Mouse (Mus musculus) liver, embryonic 14.5 days (tissue): ENCODE results near the gene Mb21d2. TPM values are rescaled to one million over a fixed set of nuclear protein-coding genes. Genes with fewer than 3 reads are reported as not detected.

ENCODE experiments used
- ATAC-seq: fragments of 200-750 bp; cut with Nextera tagmentation; 2 replicates; pipeline ENCODE4 v1.8.0; 2017; ENCODE audit warnings: moderate number of reproducible peaks, mild to moderate bottlenecking, moderate library complexity; ENCODE audit not compliant: insufficient read depth
- DNase-seq, 3 experiments: peaks; one replicate each; pipeline ENCODE4 v3.0.0-alpha.2; 2012 to 2013; ENCODE audit warnings: low read depth in 3 of 3, low spot score in 3 of 3
- H3K27ac ChIP-seq: fragments of 300-500 bp; sonication (generic); 2 replicates; pipeline ENCODE4 v1.5.1; 2014; ENCODE audit warnings: moderate library complexity, mild to moderate bottlenecking, control low read depth, inconsistent platforms
- H3K27me3 ChIP-seq: fragments of 300-500 bp; sonication (generic); 2 replicates; pipeline ENCODE4 v1.6.1; 2014; ENCODE audit warnings: mild to moderate bottlenecking, low read length, moderate library complexity; ENCODE audit not compliant: control insufficient read depth, insufficient read depth
- H3K36me3 ChIP-seq: fragments of 300-500 bp; sonication (generic); replicated peaks from 2 replicates; pipeline ENCODE4 v1.6.1; 2014; ENCODE audit warnings: low read depth; ENCODE audit not compliant: control insufficient read depth, insufficient read depth
- H3K4me1 ChIP-seq, 2 experiments: fragments of 200-500 bp in 1 of 2; fragments of 300-500 bp in 1 of 2; sonication (generic) in 1 of 2; replicated peaks; 2 replicates each; pipeline ENCODE4 v1.6.1; 2012 to 2014; ENCODE audit warnings: antibody characterized with exemption in 1 of 2, inconsistent platforms in 1 of 2, low read length in 1 of 2; ENCODE audit not compliant: control insufficient read depth in 2 of 2, insufficient read depth in 2 of 2
- H3K4me2 ChIP-seq: fragments of 300-500 bp; sonication (generic); 2 replicates; pipeline ENCODE4 v1.6.1; 2014; ENCODE audit warnings: low read depth, mild to moderate bottlenecking, control low read depth, moderate library complexity
- H3K4me3 ChIP-seq, 2 experiments: fragments of 200-500 bp in 1 of 2; fragments of 300-500 bp in 1 of 2; sonication (generic) in 1 of 2; 2 replicates each; pipeline ENCODE4 v1.5.1; 2012 to 2014; ENCODE audit warnings: low read depth in 2 of 2, low read length in 2 of 2, mild to moderate bottlenecking in 2 of 2, control low read depth in 1 of 2, inconsistent platforms in 1 of 2, moderate library complexity in 1 of 2; ENCODE audit not compliant: insufficient read depth in 1 of 2
- H3K9ac ChIP-seq: fragments of 300-500 bp; sonication (generic); replicated peaks from 2 replicates; pipeline ENCODE4 v1.6.1; 2014; ENCODE audit warnings: mild to moderate bottlenecking, control low read depth, moderate library complexity
- H3K9me3 ChIP-seq: fragments of 300-500 bp; sonication (generic); 2 replicates; pipeline ENCODE4 v1.6.1; 2016; ENCODE audit warnings: low read length, mixed read lengths; ENCODE audit not compliant: control insufficient read depth
- CTCF ChIP-seq: IDR thresholded peaks from 2 replicates; pipeline ENCODE4 v1.5.1; 2016; ENCODE audit warnings: antibody characterized with exemption, low read depth, control low read depth
- EP300 ChIP-seq: IDR thresholded peaks from 2 replicates; pipeline ENCODE4 v1.6.1; 2016; ENCODE audit warnings: antibody characterized with exemption, low read depth
- WGBS: fragments of 180-500 bp; shearing (Covaris S2); extraction: QIAGEN DNeasy Blood & Tissue Kit; methylation state at CpG from one replicate; pipeline ENCODE4 v1.1.7; 2014; ENCODE audit not compliant: insufficient replicate concordance; 5-methylcytosine and 5-hydroxymethylcytosine counted together
- polyA plus RNA-seq, 2 experiments: library from polyadenylated mRNA; depleted of rRNA in 1 of 2; stranded (reverse) in 1 of 2; unstranded in 1 of 2; fragments of >200 nt; fragmentation: Nextera tagmentation in 1 of 2; extraction: Ambion mirVana in 1 of 2; gene quantifications; 2 replicates each; pipeline versions ENCODE4 v1.2.1 to v1.2.3; 2012 to 2014

Mb21d2 gene
- polyA plus RNA-seq, 2 experiments = 0.94 to 1.1 TPM

GRCm38 (mm10) chr16:28829263-28829955, 100.1 kb downstream of the Mb21d2 start:
- WGBS = 63% methylated on average over 10 of the region's 10 CpGs
- Histone ChIP-seq H3K27me3 (no peaks in the 10 kb centered on the region), H3K36me3 (no peaks in the 10 kb centered on the region), H3K4me1 (no peaks in the 10 kb centered on the region), H3K9ac (no peak overlapping the region), H3K4me2 (no peak overlapping the region), H3K27ac (no peak overlapping the region), H3K9me3 (no peaks in the 10 kb centered on the region), H3K4me3 (no peak overlapping the region)
- TF ChIP-seq EP300 = no peak
- no peak for TF ChIP-seq CTCF
- DNase-seq = no peak
- no peak for ATAC-seq

GRCm38 (mm10) chr16:28824781-28825180, 104.7 kb downstream of the Mb21d2 start:
- Histone ChIP-seq H3K4me1 (no peaks in the 10 kb centered on the region), H3K9me3 (no peaks in the 10 kb centered on the region), H3K4me2 (no peak overlapping the region), H3K27me3 (no peaks in the 10 kb centered on the region), H3K36me3 (no peaks in the 10 kb centered on the region), H3K4me3 (no peak overlapping the region), H3K9ac (no peak overlapping the region), H3K27ac (no peak overlapping the region)
- no peak for ATAC-seq
- no peak for DNase-seq
- 69% methylated on average over 8 of the region's 8 CpGs for WGBS
- TF ChIP-seq EP300 = no peak
- TF ChIP-seq CTCF = no peak

DNA sequence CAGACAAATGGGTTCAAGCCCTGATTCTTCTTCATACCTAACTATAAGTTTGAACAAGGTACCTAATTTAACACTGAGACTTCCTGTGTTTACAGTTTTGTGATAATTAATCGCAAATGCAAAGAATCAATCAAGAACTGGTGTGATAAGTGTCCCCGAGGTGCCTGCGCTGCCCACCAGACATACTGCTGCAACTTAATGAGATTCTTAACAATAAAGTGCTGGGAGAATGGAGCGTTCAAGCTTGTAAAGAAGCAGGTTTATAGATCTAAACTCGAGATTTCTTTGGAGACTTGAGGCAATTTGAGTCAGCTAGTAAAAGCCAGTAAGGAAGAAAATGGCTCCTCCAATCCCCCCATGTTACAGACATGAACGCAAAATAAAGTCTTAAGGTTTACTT, 107.7 kb downstream of the Mb21d2 start:
- WGBS = 58% methylated on average over 6 of the region's 6 CpGs
- no peak overlapping the region for H3K4me2 ChIP-seq
- TF ChIP-seq EP300 = no peak
- no peak for TF ChIP-seq CTCF
- H3K36me3 ChIP-seq = no peaks in the 10 kb centered on the region
- DNase-seq (no peak), ATAC-seq (no peak)
- no peaks in the 10 kb centered on the region for H3K27me3 ChIP-seq
- no peak overlapping the region for H3K4me3 ChIP-seq
- H3K27ac ChIP-seq = no peak overlapping the region
- H3K9ac ChIP-seq = no peak overlapping the region
- no peaks in the 10 kb centered on the region for H3K9me3 ChIP-seq
- no peaks in the 10 kb centered on the region for H3K4me1 ChIP-seq

DNA sequence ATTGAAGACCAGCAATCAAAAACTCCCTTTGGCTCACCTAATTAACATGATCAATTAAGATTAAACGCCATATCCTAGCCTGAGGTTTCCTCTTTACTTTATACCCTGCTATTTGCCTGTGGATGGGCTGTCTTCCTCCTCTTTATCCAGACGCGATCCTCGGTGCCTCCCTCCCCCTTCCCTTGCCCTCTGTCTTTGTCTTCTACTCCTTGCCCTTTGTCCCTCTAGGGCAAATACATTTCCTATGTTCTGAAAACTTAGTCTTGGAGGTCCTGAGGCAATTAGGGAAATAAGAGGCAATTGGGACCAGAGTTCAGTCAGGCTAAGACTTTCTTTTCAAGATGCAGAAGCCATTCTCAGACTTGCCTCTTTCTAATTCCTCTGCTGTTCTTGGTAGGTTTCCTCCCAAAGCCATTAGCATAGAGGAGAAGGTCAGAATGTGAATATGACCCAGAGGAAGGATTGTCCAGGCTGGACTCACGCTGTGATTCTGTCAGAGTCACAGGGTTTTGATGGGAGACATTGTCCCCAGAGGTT, 110.7 kb downstream of the Mb21d2 start:
- Histone ChIP-seq H3K27ac (no peak overlapping the region), H3K27me3 (no peaks in the 10 kb centered on the region), H3K4me3 (no peak overlapping the region), H3K4me1 (no peaks in the 10 kb centered on the region), H3K4me2 (no peak overlapping the region), H3K9me3 (no peaks in the 10 kb centered on the region), H3K9ac (no peak overlapping the region), H3K36me3 (no peaks in the 10 kb centered on the region)
- WGBS = 47% methylated on average over 5 of the region's 5 CpGs
- ATAC-seq (no peak), DNase-seq (no peak)
- TF ChIP-seq EP300 (no peak), CTCF (no peak)

- WGBS = 58% methylated on average over 1 of the region's 1 CpGs
- Histone ChIP-seq H3K27ac (no peak overlapping the region), H3K4me2 (no peak overlapping the region), H3K9ac (no peak overlapping the region), H3K9me3 (no peaks in the 10 kb centered on the region), H3K27me3 (no peaks in the 10 kb centered on the region), H3K4me3 (no peak overlapping the region), H3K4me1 (no peaks in the 10 kb centered on the region), H3K36me3 (no peaks in the 10 kb centered on the region)
- no peak for TF ChIP-seq CTCF
- TF ChIP-seq EP300 = no peak
- ATAC-seq (no peak), DNase-seq (no peak)
Observed at GRCm38 (mm10) chr16:28813290-28813689, 116.2 kb downstream of the Mb21d2 start.
